Mouse (Mus musculus) brain, embryonic 18.5 days (tissue): ENCODE measurements around the gene Ube2c.

Experiments
- DNase-seq: peaks from one replicate; pipeline ENCODE4 v3.0.0-alpha.2; 2012; ENCODE audit warnings: low read depth, low spot score

The Ube2c gene

GRCm38 (mm10) chr2:164761971-164762370 lies 7.7 kb upstream of the Ube2c start:
- no peak for DNase-seq

DNA sequence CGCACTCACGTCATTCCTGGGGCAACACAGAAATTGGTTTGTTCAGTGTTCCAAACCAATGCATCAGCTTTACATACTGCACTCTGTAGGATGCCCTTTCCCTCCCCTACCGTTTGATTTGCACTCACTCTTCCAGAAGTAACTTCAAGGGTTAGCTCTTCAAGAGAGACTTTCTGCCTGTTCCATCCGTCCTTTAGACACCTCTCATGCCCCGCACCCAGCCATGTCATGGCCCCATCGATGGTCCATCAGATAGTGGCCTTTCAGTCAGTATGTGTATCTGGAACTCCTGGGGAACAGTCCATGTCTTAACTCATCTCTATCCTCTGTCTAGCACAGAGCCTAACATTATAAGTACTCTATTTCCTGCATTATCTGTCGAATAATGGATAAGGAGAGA lies 7.1 kb upstream of the Ube2c start:
- DNase-seq = no peak

- no peak for DNase-seq
Measured at GRCm38 (mm10) chr2:164765841-164766240, 3.9 kb upstream of the Ube2c start.

DNA sequence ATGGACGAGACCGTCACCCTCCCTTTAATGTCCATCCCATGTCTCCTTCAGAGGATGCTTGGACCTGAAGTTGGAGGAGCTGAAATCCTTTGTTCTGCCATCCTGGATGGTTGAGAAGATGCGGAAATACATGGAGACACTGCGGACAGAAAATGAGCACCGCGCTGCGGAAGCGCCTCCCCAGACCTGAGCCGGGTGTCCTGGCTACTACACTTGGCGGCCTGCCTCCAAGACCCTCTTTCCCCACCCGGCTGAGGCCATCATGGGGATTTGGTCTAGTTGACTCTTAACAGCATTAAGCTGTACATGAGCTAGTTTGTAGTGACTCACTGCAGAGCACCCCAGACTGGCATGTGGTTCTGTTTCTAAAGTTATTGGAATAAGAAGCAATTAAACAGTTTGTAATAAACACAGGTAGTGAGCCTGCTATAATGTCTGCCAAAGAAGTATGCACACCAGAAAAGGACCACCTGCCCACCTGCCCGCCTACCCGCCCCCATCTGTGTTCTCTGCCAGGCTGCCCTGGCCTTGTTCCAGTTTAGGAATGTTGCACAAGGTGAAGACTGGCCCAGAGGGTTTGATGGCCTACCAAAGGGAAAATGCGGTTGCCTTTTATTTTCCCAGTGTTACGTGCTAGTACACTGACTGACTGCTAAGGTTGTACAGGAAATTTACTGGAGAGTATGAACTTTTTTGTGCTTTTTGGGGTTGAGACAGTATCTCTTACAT lies 1.7 kb upstream of the Ube2c start:
- DNase-seq = no peak

DNA sequence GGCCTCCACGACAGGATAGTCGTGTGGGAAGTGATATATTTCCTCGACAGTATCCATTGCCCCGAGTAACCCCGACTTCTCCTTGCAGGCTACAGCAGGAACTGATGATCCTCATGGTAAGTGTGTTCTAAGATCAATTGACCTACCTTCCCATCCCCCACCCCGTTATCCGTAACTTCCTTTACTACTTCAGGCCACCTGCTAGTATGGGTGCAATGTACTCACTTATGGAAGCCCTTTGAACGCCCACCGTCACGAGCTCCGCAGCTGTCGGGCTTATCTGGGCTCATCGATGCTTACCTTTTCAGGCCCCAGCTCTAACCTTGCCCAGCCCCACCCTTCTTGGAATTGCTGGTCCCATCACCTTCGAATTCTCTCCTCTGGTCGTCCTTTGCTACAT lies 581 bp downstream of the Ube2c start:
- no peak for DNase-seq

GRCm38 (mm10) chr2:164771123-164771522 lies 1.4 kb downstream of the Ube2c start:
- no peak for DNase-seq

GRCm38 (mm10) chr2:164773229-164773988 lies 3.7 kb downstream of the Ube2c start:
- DNase-seq = no peak

DNA sequence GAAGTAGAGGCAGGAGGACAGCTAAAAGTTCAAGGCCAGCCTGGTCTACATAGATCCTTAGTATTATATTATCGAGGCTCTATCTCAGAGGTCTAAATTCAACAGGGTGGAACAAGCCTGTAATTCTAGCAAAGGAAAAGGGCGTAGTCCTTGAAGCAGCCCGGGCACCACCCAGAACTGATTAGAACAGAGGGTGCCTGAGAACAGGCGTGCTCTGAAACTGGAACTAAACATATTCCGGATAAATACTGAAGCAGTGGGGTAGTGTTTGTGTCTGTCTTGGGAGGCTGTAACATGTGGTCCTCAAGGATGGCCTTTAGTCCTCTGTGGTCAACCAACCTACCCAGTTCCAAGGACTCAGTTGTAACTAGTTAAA lies 4.3 kb downstream of the Ube2c start:
- no peak for DNase-seq

- DNase-seq = no peak
Measured at GRCm38 (mm10) chr2:164776130-164776529, 6.4 kb downstream of the Ube2c start.

- DNase-seq = no peak
Measured at GRCm38 (mm10) chr2:164776801-164777200, 7.1 kb downstream of the Ube2c start.

DNA sequence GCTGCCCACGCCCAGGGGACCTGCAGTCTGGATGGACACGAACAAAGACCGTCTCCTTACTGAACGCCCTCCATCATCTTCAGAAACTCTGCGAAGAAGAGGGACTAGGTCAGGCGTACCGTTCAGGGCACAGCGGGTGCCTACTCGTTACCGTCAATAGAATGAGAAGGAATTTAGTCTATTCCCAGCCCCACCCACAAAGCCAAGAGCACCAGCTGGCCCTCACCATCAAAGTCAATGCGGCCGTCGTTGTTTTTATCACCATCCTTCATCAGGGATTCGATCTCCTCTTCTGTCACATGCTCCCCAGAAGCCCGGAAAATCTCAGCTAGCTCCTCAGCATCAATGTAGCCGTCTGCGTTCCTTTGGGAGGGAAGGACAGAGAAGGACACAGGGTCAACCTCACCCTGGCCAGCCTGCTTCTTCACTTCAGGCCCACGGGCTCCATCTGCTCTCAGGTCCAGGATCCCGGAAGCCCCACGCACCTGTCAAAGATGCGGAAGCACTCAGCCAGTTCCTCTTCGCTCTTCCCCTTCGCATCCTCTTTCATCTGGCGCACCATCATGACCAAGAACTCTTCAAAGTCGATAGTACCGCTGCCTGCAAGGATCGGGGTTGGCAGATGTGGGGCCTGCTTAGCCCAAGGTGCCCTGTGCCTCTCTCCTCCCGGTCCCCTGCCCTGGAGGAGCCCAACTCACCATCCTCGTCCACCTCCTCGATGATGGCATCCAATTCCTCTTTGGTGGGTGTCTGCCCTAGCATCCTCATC lies 7.7 kb downstream of the Ube2c start:
- DNase-seq = no peak

DNA sequence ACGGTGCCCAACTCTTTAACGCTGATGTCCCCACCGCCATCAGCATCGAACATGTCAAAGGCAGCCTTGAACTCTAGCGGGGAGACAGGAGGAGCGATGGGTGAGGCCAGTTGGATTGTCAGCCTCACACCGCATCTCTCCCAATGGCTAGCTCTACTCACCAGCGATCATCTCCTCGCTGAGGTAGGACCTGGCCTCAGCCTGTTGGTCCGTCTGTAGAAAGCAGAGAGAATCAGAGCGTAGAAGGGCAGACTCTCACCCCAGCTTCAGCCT lies 8.3 kb downstream of the Ube2c start:
- DNase-seq = no peak

DNA sequence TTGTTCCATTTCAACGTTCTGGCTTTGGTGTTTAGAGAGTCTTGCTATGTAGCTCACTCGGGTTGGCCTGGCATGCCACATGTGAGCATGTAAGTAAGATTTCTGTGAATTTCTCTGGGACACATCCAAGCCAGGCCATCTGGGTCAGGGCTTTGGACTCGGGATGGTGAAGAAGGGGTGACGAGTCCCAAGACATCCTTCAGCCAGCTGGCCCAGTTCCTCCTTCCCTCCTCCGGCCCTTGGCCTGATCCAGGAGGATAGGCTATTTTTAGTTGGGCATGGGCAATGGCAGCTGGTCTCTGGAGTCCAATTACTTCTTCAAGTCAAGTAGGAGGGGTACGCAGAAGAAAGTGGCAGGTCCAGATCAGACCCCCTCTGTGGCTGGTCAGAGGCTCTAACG lies 9.1 kb downstream of the Ube2c start:
- DNase-seq = no peak

DNA sequence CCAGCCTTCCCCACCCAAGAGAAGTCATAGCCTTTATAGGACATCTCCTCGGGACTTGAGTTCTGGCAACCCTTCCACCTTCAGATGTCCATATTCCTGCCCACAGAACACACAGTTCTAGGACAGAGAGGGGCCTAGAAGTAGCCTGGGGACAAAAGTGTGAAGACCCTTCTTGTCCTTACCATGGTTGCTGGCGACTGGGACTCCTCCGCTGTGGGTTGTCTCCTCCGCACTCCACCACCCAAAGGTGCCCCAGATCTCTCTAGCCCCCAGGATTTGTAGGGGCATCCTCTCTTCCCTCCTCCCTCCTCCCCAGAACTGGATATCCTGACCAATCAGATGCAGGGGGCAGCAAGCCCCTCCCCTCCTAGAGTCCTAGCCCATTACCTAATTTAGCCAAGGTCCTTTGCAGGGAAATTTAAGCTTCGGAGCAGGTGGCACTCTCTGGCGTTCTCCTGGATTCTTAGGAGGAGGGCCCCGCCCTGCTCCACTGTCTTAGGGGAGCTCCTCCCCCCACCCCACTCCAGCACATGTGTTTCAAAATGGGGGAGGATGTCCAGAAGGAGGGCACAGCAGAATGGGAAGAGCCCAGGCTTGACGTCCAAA lies 9.9 kb downstream of the Ube2c start, which contains the start of gene Tnnc2:
Gene Tnnc2, minus strand, starts transcription at position 487 of the 606 bp plus-strand sequence.
- no peak for DNase-seq

DNA sequence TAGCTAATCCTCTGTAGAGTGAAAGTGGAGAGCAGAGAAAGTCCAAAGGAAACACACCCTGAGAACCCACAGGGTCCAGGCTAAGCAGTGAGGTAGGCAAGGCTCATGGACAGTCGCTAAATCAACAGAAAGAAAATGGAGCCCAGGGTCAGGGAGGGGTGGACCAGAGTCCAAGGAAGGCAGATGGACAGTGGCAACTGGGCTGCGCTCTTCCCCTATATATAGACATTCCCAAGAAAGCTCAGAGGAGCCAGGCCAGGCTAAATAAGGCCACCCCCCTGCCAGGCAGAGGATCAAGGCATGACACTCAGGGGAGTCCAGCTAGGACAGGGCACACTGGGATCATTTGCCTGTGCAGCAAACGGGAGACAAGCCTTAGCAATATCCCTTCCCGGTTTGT lies 12.2 kb downstream of the Ube2c start:
- DNase-seq = no peak

GRCm38 (mm10) chr2:164783926-164784581 lies 14.4 kb downstream of the Ube2c start:
- DNase-seq = no peak

DNA sequence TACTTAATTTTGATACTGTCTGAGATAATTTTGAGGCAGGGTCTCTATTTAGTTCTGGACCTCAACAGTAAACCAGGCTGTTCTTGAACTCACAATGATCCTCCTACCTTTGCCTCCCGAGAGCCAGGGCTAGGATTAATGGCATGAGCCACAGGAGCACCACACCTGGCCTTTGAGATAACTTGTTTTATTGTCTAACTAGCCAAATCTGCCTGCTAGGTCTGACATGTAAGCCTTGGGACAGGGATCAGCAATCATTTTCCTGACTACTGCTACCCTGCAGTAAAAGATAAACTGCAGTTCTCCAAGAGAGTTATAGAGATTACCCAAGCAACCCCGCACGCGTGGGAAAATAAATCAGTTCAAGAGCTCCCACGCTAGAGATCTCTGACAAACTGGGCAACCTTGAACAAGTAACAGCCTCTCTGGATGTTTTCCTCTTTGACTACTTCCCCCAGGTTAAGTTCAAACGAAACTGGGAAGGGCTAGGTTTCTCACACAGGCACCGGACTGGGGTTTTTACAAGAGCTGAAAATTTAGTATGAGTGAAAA lies 15.2 kb downstream of the Ube2c start:
- no peak for DNase-seq

DNA sequence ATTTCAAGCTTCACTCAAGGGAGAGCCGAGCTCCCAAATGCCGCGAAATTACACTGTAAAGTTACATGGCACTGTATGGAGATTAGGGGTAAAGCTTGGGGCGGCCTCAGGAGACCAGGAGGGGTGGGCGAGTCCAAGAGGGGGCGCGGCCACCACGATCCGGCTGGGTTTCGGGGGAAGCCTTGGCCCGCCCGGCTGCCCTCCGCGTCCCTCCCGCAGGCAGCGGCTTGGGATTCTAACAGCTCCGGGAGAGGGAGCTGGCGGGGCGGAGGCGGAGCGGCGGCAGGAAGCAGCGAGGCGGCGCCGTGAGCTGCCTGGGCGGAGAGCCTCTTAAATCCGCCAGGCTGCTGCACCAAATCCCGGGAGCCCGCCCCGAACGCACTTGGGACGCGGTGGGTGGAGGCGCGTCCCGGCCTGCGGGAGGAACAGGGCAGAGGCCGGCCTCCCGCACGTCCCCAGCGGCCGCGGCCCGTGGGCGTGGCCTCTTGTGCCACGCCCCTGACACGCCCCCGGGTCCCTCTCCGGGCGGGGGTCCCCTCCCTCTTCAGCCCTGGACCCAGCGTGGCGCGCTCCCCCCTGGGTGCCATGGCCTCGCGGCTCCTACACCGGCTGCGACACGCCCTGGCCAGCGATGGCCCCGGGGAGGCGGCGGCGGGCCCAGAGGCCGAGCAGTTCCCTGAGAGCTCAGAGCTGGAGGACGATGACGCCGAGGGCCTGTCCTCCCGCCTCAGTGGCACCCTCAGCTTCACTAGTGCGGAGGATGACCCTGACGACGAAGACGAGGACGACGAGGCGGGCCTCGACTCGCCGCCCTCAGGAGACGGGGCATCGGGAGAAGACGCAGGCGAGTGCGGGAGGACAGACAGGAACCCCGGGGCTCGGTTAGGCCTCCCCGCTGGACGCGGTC lies 16.0 kb downstream of the Ube2c start, which contains the start of gene Snx21:
Gene Snx21, plus strand, starts transcription at position 343 of the 907 bp plus-strand sequence.
- peak; percentile 65 for DNase-seq

- DNase-seq = no peak
Measured at GRCm38 (mm10) chr2:164786388-164786885, 16.7 kb downstream of the Ube2c start.

- DNase-seq = no peak
Measured at GRCm38 (mm10) chr2:164787032-164787431, 17.3 kb downstream of the Ube2c start.
